Mouse (Mus musculus): ENCODE data around the gene Clcc1.

- TF ChIP-seq CTCF (IDR thresholded peaks at IDR 0.05; ENCODE audit: control insufficient read depth, insufficient read depth, insufficient replicate concordance, low read depth, low read length) (no peak), POLR2A (IDR thresholded peaks at IDR 0.05; ENCODE audit: control insufficient read depth, low read depth, low read length) (no peak)
Observed at GRCm38 (mm10) chr3:108701256-108701655, 47.5 kb downstream of the Clcc1 start.

Measured in testis, adult 2 months (tissue).